In the genomic region with DNA sequence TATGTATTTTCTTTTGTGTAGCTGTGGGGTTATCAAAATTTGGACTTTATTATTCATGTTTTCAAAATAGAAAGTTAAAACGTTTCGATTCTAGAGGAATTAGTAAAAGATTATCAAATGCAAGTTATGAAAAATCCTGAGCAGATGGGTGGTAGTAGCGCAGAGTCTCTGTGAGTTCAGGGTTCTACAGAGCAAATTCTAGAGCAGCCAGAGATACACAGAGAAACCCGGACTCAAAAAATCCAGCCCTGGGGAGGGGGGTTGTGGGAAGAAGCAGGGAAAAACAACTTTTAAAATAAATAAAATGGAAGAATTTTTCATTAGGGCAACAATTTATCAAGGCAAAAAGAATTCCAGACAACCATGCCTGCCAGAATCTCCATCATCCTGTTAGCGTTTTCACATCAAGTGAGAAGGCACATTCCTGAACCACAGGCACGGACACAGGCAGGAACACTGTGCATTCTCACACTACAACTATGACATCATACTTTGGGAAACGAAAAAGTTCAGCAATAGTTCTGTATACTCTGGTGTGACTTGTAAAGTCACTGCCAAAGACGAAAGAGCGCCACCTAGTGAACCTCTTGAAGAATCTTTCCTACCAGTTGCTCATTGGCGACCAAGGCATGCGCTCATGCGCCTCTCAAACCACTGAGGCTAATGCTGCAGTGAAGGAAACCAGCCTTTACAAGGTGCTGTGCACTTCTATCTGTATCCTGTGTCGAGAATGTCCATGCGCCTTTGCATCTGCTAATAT, we compare ENCODE assay signal across 9 mouse cellular contexts. TPM values are rescaled to one million over a fixed set of nuclear protein-coding genes. Genes with fewer than 3 reads are reported as not detected.
A peak's percentile ranks its signal among the peaks of the same experiment; 100 is the strongest.
DNase-seq lines count a peak whose midpoint lies in the region; ATAC-seq and TF ChIP-seq lines count a peak whose summit lies in the region.
"Had no signal": no experiment of that assay in that cellular context is flagged by ENCODE, and none has a peak within 500 bp of the region (broad histone marks: within the 10 kb centered on the region; RNA-seq: fewer than 3 reads in every experiment).

No protein-coding gene starts in this region.

- no peak overlapping the region for H3K9ac ChIP-seq in ES-Bruce4 (ENCODE audit: low read depth, poor library complexity, severe bottlenecking)
- no peak overlapping the region for H3K9ac ChIP-seq in embryonic facial prominence, embryonic 13.5 days
- no peak overlapping the region for H3K9ac ChIP-seq in heart, embryonic 12.5 days
- H3K9ac ChIP-seq in kidney, postnatal 0 days (ENCODE audit: low read depth, low read length), result no peak overlapping the region
- no peak overlapping the region for H3K9ac ChIP-seq in liver, embryonic 13.5 days
- H3K9ac ChIP-seq in neural tube, embryonic 15.5 days (replicated peaks), result no peak overlapping the region
- H3K9ac ChIP-seq: liver, embryonic 15.5 days had no signal

- no peaks in the 10 kb centered on the region for H3K9me3 ChIP-seq in ES-Bruce4 (replicated peaks; ENCODE audit: control insufficient read depth, insufficient read depth, low read length, poor library complexity, severe bottlenecking)
- no peaks in the 10 kb centered on the region for H3K9me3 ChIP-seq in embryonic facial prominence, embryonic 13.5 days
- H3K9me3 ChIP-seq in heart, embryonic 12.5 days (replicated peaks), result no peaks in the 10 kb centered on the region
- H3K9me3 ChIP-seq in kidney, postnatal 0 days (replicated peaks; ENCODE audit: low read length), result no peaks in the 10 kb centered on the region
- H3K9me3 ChIP-seq in liver, embryonic 13.5 days (replicated peaks), result no peaks in the 10 kb centered on the region
- H3K9me3 ChIP-seq in neural tube, embryonic 15.5 days (replicated peaks), result no peaks in the 10 kb centered on the region
- H3K9me3 ChIP-seq: liver, embryonic 15.5 days had no signal

- 0 out of 2 replicates have a peak overlapping the region, but pooled peaks have one; percentile 14 for H3K4me2 ChIP-seq in embryonic facial prominence, embryonic 13.5 days
- peak overlapping the region; percentile 7; the same call in 1 of the 2 replicates for H3K4me2 ChIP-seq in heart, embryonic 12.5 days
- no peak overlapping the region for H3K4me2 ChIP-seq in kidney, postnatal 0 days (ENCODE audit: low read length)
- H3K4me2 ChIP-seq in liver, embryonic 13.5 days, result no peak overlapping the region
- no peak overlapping the region for H3K4me2 ChIP-seq in neural tube, embryonic 15.5 days
- H3K4me2 ChIP-seq: liver, embryonic 15.5 days had no signal

- WGBS in embryonic facial prominence, embryonic 13.5 days, result 23% methylated on average over 14 of the region's 14 CpGs
- 16% methylated on average over 14 of the region's 14 CpGs for WGBS in heart, embryonic 12.5 days
- 23% methylated on average over 14 of the region's 14 CpGs for WGBS in kidney, postnatal 0 days
- 17% methylated on average over 14 of the region's 14 CpGs for WGBS in liver, embryonic 13.5 days (ENCODE audit: insufficient replicate concordance)
- WGBS in neural tube, embryonic 15.5 days, result 30% methylated on average over 14 of the region's 14 CpGs

- no peak for TF ChIP-seq POLR2A in ES-Bruce4 (IDR thresholded peaks at IDR 0.05; ENCODE audit: insufficient read depth, low read length)

- peak; percentile 1 to 19 for DNase-seq in adrenal gland, postnatal 36 days
- DNase-seq in kidney, postnatal 0 days (ENCODE audit: low spot score), result peak; percentile 89
- DNase-seq in liver, embryonic 13.5 days, result peak; percentile 1

- H3K27me3 ChIP-seq in ES-Bruce4 (ENCODE audit: control insufficient read depth, insufficient read depth, low read length, poor library complexity, severe bottlenecking), result no peaks in the 10 kb centered on the region
- no peaks in the 10 kb centered on the region; the same call in 1 of the 2 replicates for H3K27me3 ChIP-seq in embryonic facial prominence, embryonic 13.5 days
- H3K27me3 ChIP-seq in heart, embryonic 12.5 days (replicated peaks), result no peaks in the 10 kb centered on the region
- H3K27me3 ChIP-seq in kidney, postnatal 0 days (ENCODE audit: insufficient read depth, low read length), result no peaks in the 10 kb centered on the region
- H3K27me3 ChIP-seq in liver, embryonic 13.5 days, result no peaks in the 10 kb centered on the region
- H3K27me3 ChIP-seq in neural tube, embryonic 15.5 days (replicated peaks), result no peaks in the 10 kb centered on the region
- H3K27me3 ChIP-seq: liver, embryonic 15.5 days had no signal

- TF ChIP-seq CTCF in ES-Bruce4 (IDR thresholded peaks at IDR 0.05; ENCODE audit: low read depth, low read length), result peak; percentile 48
- TF ChIP-seq CTCF in kidney, postnatal 0 days (IDR thresholded peaks at IDR 0.05; ENCODE audit: low read depth), result peak; percentile 79

- peak; percentile 64; the same call in 1 of the 2 replicates for ATAC-seq in embryonic facial prominence, embryonic 13.5 days (ENCODE audit: insufficient number of reproducible peaks, insufficient read depth, low FRiP score, low TSS enrichment, low read depth)
- ATAC-seq in heart, embryonic 12.5 days (ENCODE audit: insufficient number of reproducible peaks, low FRiP score), result peak; percentile 87
- ATAC-seq in kidney, postnatal 0 days (replicated peaks; ENCODE audit: low FRiP score, low read depth), result peak; percentile 95
- ATAC-seq in liver, embryonic 13.5 days (ENCODE audit: low read depth), result no peak
- ATAC-seq in neural tube, embryonic 15.5 days (ENCODE audit: low FRiP score), result peak; percentile 94
- no peak for ATAC-seq in monocyte, adult 5-6 weeks (replicated peaks; ENCODE audit: insufficient number of reproducible peaks, low FRiP score, low TSS enrichment, poor library complexity, severe bottlenecking)

- no peak overlapping the region for H3K4me3 ChIP-seq in ES-Bruce4 (ENCODE audit: low read depth, low read length)
- no peak overlapping the region for H3K4me3 ChIP-seq in embryonic facial prominence, embryonic 13.5 days
- H3K4me3 ChIP-seq in heart, embryonic 12.5 days, result no peak overlapping the region
- no peak overlapping the region for H3K4me3 ChIP-seq in kidney, postnatal 0 days (replicated peaks; ENCODE audit: low read depth, low read length)
- no peak overlapping the region for H3K4me3 ChIP-seq in liver, embryonic 13.5 days (replicated peaks)
- no peak overlapping the region for H3K4me3 ChIP-seq in neural tube, embryonic 15.5 days (replicated peaks)
- H3K4me3 ChIP-seq: liver, embryonic 15.5 days had no signal

- no peak overlapping the region for H3K27ac ChIP-seq in ES-Bruce4 (ENCODE audit: insufficient read depth, low read length)
- no peak overlapping the region for H3K27ac ChIP-seq in embryonic facial prominence, embryonic 13.5 days
- H3K27ac ChIP-seq in heart, embryonic 12.5 days (ENCODE audit: poor library complexity, severe bottlenecking), result no peak overlapping the region
- H3K27ac ChIP-seq in kidney, postnatal 0 days, result no peak overlapping the region
- no peak overlapping the region for H3K27ac ChIP-seq in liver, embryonic 13.5 days
- H3K27ac ChIP-seq in neural tube, embryonic 15.5 days (replicated peaks), result no peak overlapping the region
- H3K27ac ChIP-seq: liver, embryonic 15.5 days had no signal

- no peaks in the 10 kb centered on the region for H3K36me3 ChIP-seq in ES-Bruce4 (ENCODE audit: control insufficient read depth, insufficient read depth, low read length, poor library complexity, severe bottlenecking)
- H3K36me3 ChIP-seq in embryonic facial prominence, embryonic 13.5 days, result no peaks in the 10 kb centered on the region
- H3K36me3 ChIP-seq in heart, embryonic 12.5 days, result no peaks in the 10 kb centered on the region
- H3K36me3 ChIP-seq in kidney, postnatal 0 days (ENCODE audit: insufficient read depth, low read length), result no peaks in the 10 kb centered on the region
- H3K36me3 ChIP-seq in liver, embryonic 13.5 days, result no peaks in the 10 kb centered on the region
- no peaks in the 10 kb centered on the region for H3K36me3 ChIP-seq in neural tube, embryonic 15.5 days
- H3K36me3 ChIP-seq: liver, embryonic 15.5 days had no signal

- TF ChIP-seq EP300 in ES-Bruce4 (IDR thresholded peaks at IDR 0.05; ENCODE audit: insufficient read depth, low read depth, low read length), result no peak

- H3K4me1 ChIP-seq in ES-Bruce4 (ENCODE audit: control insufficient read depth, insufficient read depth, low read length), result no peaks in the 10 kb centered on the region
- no peaks in the 10 kb centered on the region for H3K4me1 ChIP-seq in embryonic facial prominence, embryonic 13.5 days
- no peaks in the 10 kb centered on the region for H3K4me1 ChIP-seq in heart, embryonic 12.5 days (replicated peaks)
- no peaks in the 10 kb centered on the region for H3K4me1 ChIP-seq in kidney, postnatal 0 days (replicated peaks; ENCODE audit: insufficient read depth, low read length)
- no peaks in the 10 kb centered on the region for H3K4me1 ChIP-seq in liver, embryonic 13.5 days (replicated peaks)
- H3K4me1 ChIP-seq in neural tube, embryonic 15.5 days, result 0 out of 2 replicates have a peak, but pooled peaks cover 3% of the 10 kb centered on the region
- H3K4me1 ChIP-seq: liver, embryonic 15.5 days had no signal

RNA-seq across cellular contexts. Expression of a gene that starts 40.3 kb away (rescaled TPM):
- not detected in 2 replicates for polyA plus RNA-seq in ES-Bruce4 (2011; ENCODE audit: insufficient read depth, insufficient read length, low read depth, missing spikeins)
- total RNA-seq in adrenal gland, postnatal 36 days (2021), result not detected
- polyA plus RNA-seq in embryonic facial prominence, embryonic 13.5 days (2015; fragmentation: Nextera tagmentation; extraction: Ambion mirVana), result not detected in 2 replicates
- not detected in 2 replicates for polyA plus RNA-seq in heart, embryonic 12.5 days (2016; fragmentation: Nextera tagmentation; extraction: Ambion mirVana)
- polyA plus RNA-seq in kidney, postnatal 0 days (2015; fragmentation: Nextera tagmentation; extraction: Ambion mirVana), result not detected in 2 replicates
- not detected in 2 replicates for polyA plus RNA-seq in liver, embryonic 13.5 days (2015; fragmentation: Nextera tagmentation; extraction: Ambion mirVana)
- 0.14 TPM in 1 of 2 replicates, not detected in the other for polyA plus RNA-seq in neural tube, embryonic 15.5 days (2015; fragmentation: Nextera tagmentation; extraction: Ambion mirVana)
- not detected in 3 replicates for total RNA-seq in monocyte, adult 5-6 weeks (2017)
- polyA plus RNA-seq: liver, embryonic 15.5 days had no signal

Comparison
In these comparisons a context has a peak if more than half of its experiments do, and no peak if none do; other contexts are left out.
1. DNase-seq: peak in every context shown above with its lines; median percentile 89 in kidney, postnatal 0 days; 10 in adrenal gland, postnatal 36 days; 1 in liver, embryonic 13.5 days.
2. ATAC-seq: peak in embryonic facial prominence, embryonic 13.5 days (single experiment), heart, embryonic 12.5 days (single experiment), kidney, postnatal 0 days (single experiment) and neural tube, embryonic 15.5 days (single experiment); none in liver, embryonic 13.5 days (single experiment) and monocyte, adult 5-6 weeks (single experiment).
3. H3K4me2 ChIP-seq: peak in embryonic facial prominence, embryonic 13.5 days (single experiment) and heart, embryonic 12.5 days (single experiment); none in kidney, postnatal 0 days (single experiment), liver, embryonic 13.5 days (single experiment) and neural tube, embryonic 15.5 days (single experiment).